Mouse (Mus musculus) liver, postnatal 0 days (tissue): Measurements from ENCODE around the gene Arcn1. TPM values are rescaled to one million over a fixed set of nuclear protein-coding genes. Genes with fewer than 3 reads are reported as not detected.

ENCODE experiments used
- ATAC-seq: fragments of 200-750 bp; cut with Nextera tagmentation; 2 replicates; pipeline ENCODE4 v1.8.0; 2017; ENCODE audit warnings: mild to moderate bottlenecking, moderate library complexity
- DNase-seq: peaks from one replicate; pipeline ENCODE4 v3.0.0-alpha.2; 2016
- H3K27ac ChIP-seq: fragments of 300-500 bp; sonication (generic); 2 replicates; pipeline ENCODE4 v1.5.1; 2014; ENCODE audit warnings: antibody characterized with exemption, moderate library complexity, mild to moderate bottlenecking, low read depth
- H3K27me3 ChIP-seq: fragments of 300-500 bp; sonication (generic); 2 replicates; pipeline ENCODE4 v1.6.1; 2014; ENCODE audit warnings: low read length, control low read depth, mixed read lengths; ENCODE audit not compliant: insufficient read depth
- H3K36me3 ChIP-seq: fragments of 300-500 bp; sonication (generic); replicated peaks from 2 replicates; pipeline ENCODE4 v1.6.1; 2014; ENCODE audit warnings: mild to moderate bottlenecking, control low read depth, low read length, moderate library complexity, mixed read lengths; ENCODE audit not compliant: insufficient read depth
- H3K4me1 ChIP-seq: fragments of 300-500 bp; sonication (generic); 2 replicates; pipeline ENCODE4 v1.6.1; 2014; ENCODE audit warnings: antibody characterized with exemption, mild to moderate bottlenecking, control low read depth; ENCODE audit not compliant: insufficient read depth
- H3K4me2 ChIP-seq: fragments of 300-500 bp; sonication (generic); 2 replicates; pipeline ENCODE4 v1.6.1; 2014; ENCODE audit warnings: low read depth, mild to moderate bottlenecking, low read length, moderate library complexity, mixed read lengths
- H3K4me3 ChIP-seq: fragments of 300-500 bp; sonication (generic); 2 replicates; pipeline ENCODE4 v1.5.1; 2014; ENCODE audit warnings: low read depth, low read length
- H3K9ac ChIP-seq: fragments of 300-500 bp; sonication (generic); replicated peaks from 2 replicates; pipeline ENCODE4 v1.6.1; 2014; ENCODE audit warnings: mild to moderate bottlenecking, moderate library complexity
- H3K9me3 ChIP-seq: fragments of 300-500 bp; sonication (generic); 2 replicates; pipeline ENCODE4 v1.6.1; 2016; ENCODE audit warnings: mild to moderate bottlenecking, control low read depth, low read length, mixed read lengths
- CTCF ChIP-seq: sonication (generic); IDR thresholded peaks from 2 replicates; pipeline ENCODE4 v1.5.1; 2016; ENCODE audit warnings: antibody characterized with exemption, low read depth
- EP300 ChIP-seq: IDR thresholded peaks from 2 replicates; pipeline ENCODE4 v1.6.1; 2016; ENCODE audit warnings: antibody characterized with exemption, low read depth, mild to moderate bottlenecking
- WGBS: fragments of 180-500 bp; shearing (Covaris S2); extraction: QIAGEN DNeasy Blood & Tissue Kit; methylation state at CpG from one replicate; pipeline ENCODE4 v1.1.7; 2014; ENCODE audit not compliant: insufficient replicate concordance; 5-methylcytosine and 5-hydroxymethylcytosine counted together
- polyA plus RNA-seq: library from polyadenylated mRNA; unstranded; fragments of >200 nt; fragmentation: Nextera tagmentation; extraction: Ambion mirVana; gene quantifications from 2 replicates; pipeline ENCODE4 v1.2.1, GENCODE M21; 2015

The Arcn1 gene
- polyA plus RNA-seq, 1 experiment from 2014 or later, result 58.4 TPM

GRCm38 (mm10) chr9:44736301-44736700, 31.3 kb downstream of the Arcn1 start:
- no peaks in the 10 kb centered on the region for H3K36me3 ChIP-seq
- no peak overlapping the region for H3K4me3 ChIP-seq
- no peaks in the 10 kb centered on the region for H3K9me3 ChIP-seq
- ATAC-seq (no peak), DNase-seq (no peak)
- peaks cover 14% of the 10 kb centered on the region for H3K4me1 ChIP-seq
- H3K9ac ChIP-seq, result no peak overlapping the region
- TF ChIP-seq CTCF (no peak), EP300 (no peak)
- no peak overlapping the region for H3K27ac ChIP-seq
- 54% methylated on average over 2 of the region's 2 CpGs for WGBS
- H3K27me3 ChIP-seq, result peaks cover 35% of the 10 kb centered on the region
- H3K4me2 ChIP-seq, result no peak overlapping the region

GRCm38 (mm10) chr9:44735886-44736285, 31.8 kb downstream of the Arcn1 start:
- Histone ChIP-seq H3K27me3 (peaks cover 35% of the 10 kb centered on the region), H3K36me3 (no peaks in the 10 kb centered on the region), H3K4me2 (no peak overlapping the region), H3K27ac (no peak overlapping the region), H3K4me1 (peaks cover 14% of the 10 kb centered on the region), H3K4me3 (no peak overlapping the region), H3K9ac (no peak overlapping the region), H3K9me3 (no peaks in the 10 kb centered on the region)
- DNase-seq (no peak), ATAC-seq (no peak)
- WGBS, result 75% methylated on average over 6 of the region's 6 CpGs
- TF ChIP-seq CTCF (no peak), EP300 (no peak)

GRCm38 (mm10) chr9:44734524-44735494, 32.8 kb downstream of the Arcn1 start, which contains the start of gene Phldb1:
Gene Phldb1 (minus strand): TSS chr9:44735198.
- peaks cover 35% of the 10 kb centered on the region for H3K27me3 ChIP-seq
- no peaks in the 10 kb centered on the region for H3K9me3 ChIP-seq
- DNase-seq, result peak; percentile 62
- peak; percentile 63 for ATAC-seq
- H3K4me1 ChIP-seq, result peaks cover 14% of the 10 kb centered on the region
- H3K9ac ChIP-seq, result peak within 1 kb of the TSS; percentile 51
- H3K36me3 ChIP-seq, result no peaks in the 10 kb centered on the region
- TF ChIP-seq CTCF (peak; percentile 60), EP300 (no peak)
- peak within 1 kb of the TSS; percentile 84 for H3K4me2 ChIP-seq
- 0 out of 2 replicates have a peak within 1 kb of the TSS, but pooled peaks have one; percentile 1 for H3K27ac ChIP-seq
- peak within 1 kb of the TSS; percentile 58 for H3K4me3 ChIP-seq
- WGBS, result 3% methylated on average over 47 of the region's 47 CpGs

- peak overlapping the region; percentile 58 for H3K4me3 ChIP-seq
- peaks cover 35% of the 10 kb centered on the region for H3K27me3 ChIP-seq
- H3K4me2 ChIP-seq, result peak overlapping the region; percentile 84
- no peak for TF ChIP-seq CTCF
- TF ChIP-seq EP300, result no peak
- H3K9ac ChIP-seq, result peak overlapping the region; percentile 51
- peak overlapping the region; percentile 20; the same call in 1 of the 2 replicates for H3K27ac ChIP-seq
- DNase-seq, result peak; percentile 40
- H3K9me3 ChIP-seq, result no peaks in the 10 kb centered on the region
- peak; percentile 47 for ATAC-seq
- H3K36me3 ChIP-seq, result no peaks in the 10 kb centered on the region
- under 1% methylated on average over 79 of the region's 79 CpGs for WGBS
- peaks cover 14% of the 10 kb centered on the region for H3K4me1 ChIP-seq
Measured at GRCm38 (mm10) chr9:44733671-44734523, 33.7 kb downstream of the Arcn1 start.

GRCm38 (mm10) chr9:44732921-44733530, 34.6 kb downstream of the Arcn1 start:
- Histone ChIP-seq H3K27ac (peak overlapping the region; percentile 20; the same call in 1 of the 2 replicates), H3K36me3 (no peaks in the 10 kb centered on the region), H3K9me3 (no peaks in the 10 kb centered on the region), H3K4me1 (peaks cover 14% of the 10 kb centered on the region), H3K9ac (no peak overlapping the region), H3K27me3 (peaks cover 35% of the 10 kb centered on the region), H3K4me2 (peak overlapping the region; percentile 84), H3K4me3 (peak overlapping the region; percentile 58; the same call in 1 of the 2 replicates)
- TF ChIP-seq EP300 (no peak), CTCF (no peak)
- no peak for ATAC-seq
- no peak for DNase-seq
- 46% methylated on average over 12 of the region's 12 CpGs for WGBS
